Mouse (Mus musculus): ENCODE measurements around the gene Slc26a1. TPM values are rescaled to one million over a fixed set of nuclear protein-coding genes. Genes with fewer than 3 reads are reported as not detected.

Slc26a1 gene
- polyA plus RNA-seq, 1 experiment from 2014 or later, result 0.42 TPM

DNA sequence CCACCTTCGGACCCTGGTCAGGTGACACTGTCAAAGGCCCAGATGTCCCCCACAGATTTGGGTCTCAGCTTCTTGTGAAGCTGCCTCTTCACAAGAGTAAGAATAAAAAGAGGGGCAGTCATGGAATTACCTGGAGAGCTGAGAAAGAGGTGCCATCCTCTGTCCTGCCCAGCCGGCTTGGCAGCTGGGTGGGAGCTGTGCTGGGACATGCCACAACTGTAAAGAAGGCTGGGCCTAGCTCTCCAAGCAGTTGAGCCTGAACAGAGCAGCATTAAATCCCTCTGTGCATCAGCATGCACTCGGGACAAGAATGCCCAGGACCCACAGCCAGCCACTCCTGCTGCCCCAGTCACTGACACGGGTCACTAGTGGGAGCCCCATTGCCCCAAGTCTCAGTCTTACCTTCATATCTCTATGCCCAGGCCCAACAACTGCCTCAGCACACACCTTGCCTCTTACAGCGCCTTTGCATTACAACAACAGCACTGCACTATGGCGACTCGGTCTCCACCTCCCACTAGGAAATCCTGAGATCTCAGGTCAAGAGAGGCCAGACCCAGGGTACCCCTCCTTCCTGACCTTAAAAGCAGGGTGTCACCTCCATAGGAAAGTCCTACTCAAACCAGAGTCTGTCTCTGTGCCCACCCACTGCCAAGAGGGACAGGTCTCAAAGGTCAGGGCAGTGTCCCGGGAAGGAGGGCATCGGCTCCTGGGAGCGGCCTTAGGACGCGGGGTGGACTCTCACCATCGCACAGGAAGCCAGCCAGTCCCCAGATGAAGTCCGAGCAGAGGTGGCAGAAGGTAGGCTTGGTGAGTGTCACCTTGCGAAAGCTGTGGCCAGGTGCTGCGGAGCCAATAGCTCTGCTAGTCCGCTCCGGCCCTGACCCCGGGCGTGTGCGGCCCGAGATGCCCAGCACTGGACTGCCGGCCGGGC is 15.4 kb downstream of the Slc26a1 start, which contains the start of gene Idua:
Gene Idua (plus strand): TSS at position 634 of the 934 bp plus-strand sequence.
- no peak for TF ChIP-seq CTCF (IDR thresholded peaks at IDR 0.05)
- ChIA-PET CTCF (interaction anchor here (0.9 to 3.2 kb wide), 6 partner anchors 8 to 67 kb away, joined by 3 to 14 read pairs (median 4); partner anchors contain the start of genes Dgkq and Fgfrl1), POLR2A (interaction anchor here (0.8 to 1.0 kb wide), 2 partner anchors 37 to 50 kb away, joined by 3 to 6 read pairs; no protein-coding TSS in a partner anchor)
- in situ Hi-C loops (cut with MboI; ENCODE audit: low pct_unique_long_range_greater_than_20kb), result loop anchor here (25.0 kb wide), 1 partner anchor 748 kb away; the partner anchor contains the start of gene Rpl5
- DNase-seq (ENCODE audit: low read depth, low spot score) (no peak), ATAC-seq (peak; percentile 49)
- no peaks in the 10 kb centered on the region for H3K27me3 ChIP-seq

DNA sequence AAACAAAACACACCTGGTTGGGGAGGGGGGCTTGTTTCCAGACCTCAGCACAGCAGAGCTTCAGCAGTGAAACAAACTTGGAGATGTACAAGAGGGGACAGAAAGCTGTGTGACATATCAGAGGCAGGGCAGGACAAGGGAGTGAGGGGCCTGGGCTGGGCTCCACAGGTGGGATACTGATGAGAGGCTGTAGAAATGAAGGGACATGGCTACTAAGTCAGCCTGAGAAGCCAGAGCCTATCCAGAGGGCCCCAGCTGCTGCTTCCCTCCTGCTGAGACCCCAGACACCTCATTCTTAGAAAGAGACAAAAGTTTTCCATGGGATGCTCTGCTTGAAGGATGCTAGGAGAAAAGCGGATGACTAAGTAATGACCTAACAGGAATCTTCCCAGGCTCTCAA is 16.8 kb downstream of the Slc26a1 start:
- ATAC-seq (no peak), DNase-seq (ENCODE audit: low read depth, low spot score) (no peak)
- H3K27me3 ChIP-seq, result no peaks in the 10 kb centered on the region
- ChIA-PET CTCF (interaction anchor here (1.4 to 2.2 kb wide), 2 partner anchors 10 to 11 kb away, joined by 5 to 13 read pairs; partner anchors contain the start of gene Dgkq), POLR2A (no interaction called here)
- no peak for TF ChIP-seq CTCF (IDR thresholded peaks at IDR 0.05)
- in situ Hi-C loops (cut with MboI; ENCODE audit: low pct_unique_long_range_greater_than_20kb), result loop anchor here (25.0 kb wide), 1 partner anchor 746 kb away; the partner anchor contains the start of gene Rpl5

DNA sequence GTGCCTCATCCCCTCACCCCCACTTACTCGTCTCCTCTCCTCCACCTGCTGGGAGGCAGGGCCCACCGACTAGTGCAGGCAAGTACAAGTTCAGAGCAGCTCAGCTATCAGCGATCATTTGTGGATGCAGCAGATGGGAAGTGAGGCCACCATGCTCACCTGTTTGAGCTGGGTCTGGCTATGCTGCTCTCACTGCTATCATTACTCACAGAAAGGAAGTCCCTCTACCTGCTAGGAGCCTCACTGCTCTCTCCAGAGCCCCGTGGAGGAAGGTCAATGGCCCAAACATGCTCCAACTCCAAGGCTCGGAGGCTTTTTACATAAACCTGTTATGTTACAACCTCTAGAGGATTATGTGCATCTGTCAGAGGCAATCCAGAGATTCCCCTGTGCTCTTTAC is 18.0 kb downstream of the Slc26a1 start:
- ChIA-PET CTCF (interaction anchor here (1.4 kb wide), 1 partner anchor 10 kb away, joined by 5 read pairs; no protein-coding TSS in a partner anchor), POLR2A (no interaction called here)
- DNase-seq (ENCODE audit: low read depth, low spot score) (no peak), ATAC-seq (no peak)
- no peak for TF ChIP-seq CTCF (IDR thresholded peaks at IDR 0.05)
- in situ Hi-C loops (cut with MboI; ENCODE audit: low pct_unique_long_range_greater_than_20kb), result loop anchor here (25.0 kb wide), 1 partner anchor 745 kb away; the partner anchor contains the start of gene Rpl5
- no peaks in the 10 kb centered on the region for H3K27me3 ChIP-seq

DNA sequence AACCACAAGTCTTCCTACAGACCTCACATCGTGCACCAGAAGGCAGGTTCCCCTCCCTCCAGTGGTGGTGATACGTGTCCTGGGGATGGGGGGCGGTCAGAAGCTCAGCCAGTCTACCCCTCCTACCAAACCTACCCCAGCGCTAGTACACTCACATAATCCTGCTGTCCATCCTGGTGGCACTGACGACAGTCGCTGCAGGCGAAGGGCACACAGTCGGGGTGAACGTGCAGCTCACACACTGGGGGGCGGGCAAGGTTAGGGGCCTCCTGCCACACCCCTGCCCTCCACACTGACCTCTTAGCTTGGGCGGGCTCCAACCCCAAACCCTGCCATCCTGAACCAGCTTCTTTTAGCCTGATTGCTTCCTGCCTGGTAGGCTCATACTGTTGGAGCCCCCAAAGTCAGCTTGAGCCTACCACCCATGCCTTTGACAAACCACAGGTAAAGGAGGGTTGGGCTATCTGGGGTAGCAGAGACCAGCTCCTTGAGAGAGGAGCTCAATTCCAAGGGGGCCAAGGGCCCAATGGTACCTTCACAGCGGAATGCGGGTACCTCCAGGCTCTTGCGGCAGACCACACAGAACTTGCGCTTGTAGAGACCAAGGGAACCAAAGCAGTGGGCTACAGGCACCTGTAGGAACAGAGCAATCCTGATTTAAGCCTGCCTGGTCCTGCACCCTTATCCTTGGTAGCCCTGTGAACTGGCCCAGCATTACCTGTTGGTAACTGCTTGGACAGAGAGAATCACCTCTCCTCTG is 19.3 kb downstream of the Slc26a1 start:
- no peak for TF ChIP-seq CTCF (IDR thresholded peaks at IDR 0.05)
- no peak for ATAC-seq
- CTCF ChIA-PET, result interaction anchor here (1.1 to 1.3 kb wide), 3 partner anchors 9 to 221 kb away, joined by 3 to 4 read pairs (median 3); no protein-coding TSS in a partner anchor
- in situ Hi-C loops (cut with MboI; ENCODE audit: low pct_unique_long_range_greater_than_20kb), result loop anchor here (25.0 kb wide), 1 partner anchor 744 kb away; the partner anchor contains the start of gene Rpl5
- POLR2A ChIA-PET, result interaction anchor here (1.1 kb wide), 1 partner anchor 26 kb away, joined by 3 read pairs; the partner anchor contains the start of genes Gak and Tmem175
- no peak for DNase-seq (ENCODE audit: low read depth, low spot score)
- no peaks in the 10 kb centered on the region for H3K27me3 ChIP-seq

DNA sequence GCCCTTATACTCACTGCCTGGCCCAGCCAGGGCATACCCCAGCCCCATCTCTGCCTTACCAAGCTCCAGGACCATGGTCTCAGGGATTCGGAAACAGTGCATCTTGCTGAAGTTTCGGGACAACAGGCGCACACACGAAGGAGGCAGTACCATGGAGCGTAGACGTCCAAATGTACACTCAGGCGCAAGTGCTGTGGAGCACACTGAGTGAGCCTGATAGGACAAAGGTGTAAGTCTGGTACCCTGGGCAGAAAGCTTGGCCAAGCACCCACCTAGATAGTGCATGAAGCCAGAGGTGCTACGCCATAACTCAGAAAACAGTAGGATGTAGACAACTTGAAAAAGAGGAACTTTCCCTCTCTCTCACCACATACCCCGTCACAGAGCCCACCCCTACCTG is 20.0 kb downstream of the Slc26a1 start:
- no peak for ATAC-seq
- no peaks in the 10 kb centered on the region for H3K27me3 ChIP-seq
- POLR2A ChIA-PET, result no interaction called here
- TF ChIP-seq CTCF (IDR thresholded peaks at IDR 0.05), result no peak
- no peak for DNase-seq (ENCODE audit: low read depth, low spot score)
- in situ Hi-C loops (cut with MboI; ENCODE audit: low pct_unique_long_range_greater_than_20kb), result loop anchor here (25.0 kb wide), 1 partner anchor 743 kb away; the partner anchor contains the start of gene Rpl5
- CTCF ChIA-PET, result interaction anchor here (1.2 kb wide), 1 partner anchor 9 kb away, joined by 4 read pairs; no protein-coding TSS in a partner anchor

DNA sequence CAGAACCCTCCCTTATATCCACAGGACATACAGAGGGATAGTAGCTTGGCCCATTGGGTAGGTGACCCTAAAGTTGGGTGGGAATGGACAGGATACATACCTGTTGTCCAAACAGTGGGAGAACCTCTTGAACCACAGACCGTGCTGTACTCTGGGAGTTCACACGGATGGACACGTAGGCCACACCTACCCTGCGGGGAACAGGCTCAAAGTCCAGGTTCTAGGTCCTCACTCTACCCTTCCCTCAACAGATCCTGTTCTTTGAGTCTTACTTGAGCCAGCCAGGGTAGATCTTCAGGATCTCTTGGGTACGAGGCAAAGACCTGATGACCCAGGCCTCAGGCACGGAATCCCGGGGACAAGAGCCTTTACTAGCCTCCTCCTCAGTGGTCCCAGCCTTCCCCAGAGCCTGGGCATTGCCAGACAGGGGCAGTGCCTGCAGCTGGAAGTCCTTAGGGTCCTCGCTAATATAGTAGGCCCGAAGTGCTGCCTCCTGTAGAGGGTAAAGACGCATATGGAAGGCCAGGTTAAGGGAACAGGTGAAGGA is 20.9 kb downstream of the Slc26a1 start:
- CTCF ChIA-PET, result no interaction called here
- TF ChIP-seq CTCF (IDR thresholded peaks at IDR 0.05), result no peak
- H3K27me3 ChIP-seq, result no peaks in the 10 kb centered on the region
- no peak for DNase-seq (ENCODE audit: low read depth, low spot score)
- POLR2A ChIA-PET, result no interaction called here
- ATAC-seq, result no peak
- in situ Hi-C loops (cut with MboI; ENCODE audit: low pct_unique_long_range_greater_than_20kb), result loop anchor here (5.0 to 25.0 kb wide), 2 partner anchors 227 to 742 kb away; partner anchors contain the start of gene Rpl5

DNA sequence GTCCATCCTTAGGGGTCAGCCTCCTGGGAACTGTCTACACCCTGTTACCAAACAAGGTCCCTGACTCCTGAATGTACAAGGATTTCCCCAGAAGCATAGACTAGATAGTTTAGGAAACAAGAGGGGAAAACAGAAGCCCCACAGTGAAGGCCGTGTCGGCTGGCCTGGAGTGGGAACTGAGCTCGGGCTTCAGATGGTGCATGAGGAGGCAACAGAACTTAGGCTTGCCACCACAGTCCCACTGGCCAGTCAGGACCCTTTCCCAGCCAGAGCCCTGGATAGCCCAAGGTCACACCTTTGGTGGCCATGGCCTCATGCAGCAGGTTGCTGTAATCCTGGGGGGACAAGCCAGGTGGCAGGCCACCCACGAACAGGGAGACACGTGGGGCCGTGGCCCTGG is 22.0 kb downstream of the Slc26a1 start:
- no peak for TF ChIP-seq CTCF (IDR thresholded peaks at IDR 0.05)
- CTCF ChIA-PET, result interaction anchor here (2.8 to 2.9 kb wide), 2 partner anchors 13 to 17 kb away, joined by 8 to 14 read pairs; partner anchors contain the start of gene Dgkq
- DNase-seq (ENCODE audit: low read depth, low spot score) (no peak), ATAC-seq (no peak)
- POLR2A ChIA-PET, result no interaction called here
- in situ Hi-C loops (cut with MboI; ENCODE audit: low pct_unique_long_range_greater_than_20kb), result loop anchor here (5.0 to 25.0 kb wide), 2 partner anchors 226 to 741 kb away; partner anchors contain the start of gene Rpl5
- no peaks in the 10 kb centered on the region for H3K27me3 ChIP-seq

DNA sequence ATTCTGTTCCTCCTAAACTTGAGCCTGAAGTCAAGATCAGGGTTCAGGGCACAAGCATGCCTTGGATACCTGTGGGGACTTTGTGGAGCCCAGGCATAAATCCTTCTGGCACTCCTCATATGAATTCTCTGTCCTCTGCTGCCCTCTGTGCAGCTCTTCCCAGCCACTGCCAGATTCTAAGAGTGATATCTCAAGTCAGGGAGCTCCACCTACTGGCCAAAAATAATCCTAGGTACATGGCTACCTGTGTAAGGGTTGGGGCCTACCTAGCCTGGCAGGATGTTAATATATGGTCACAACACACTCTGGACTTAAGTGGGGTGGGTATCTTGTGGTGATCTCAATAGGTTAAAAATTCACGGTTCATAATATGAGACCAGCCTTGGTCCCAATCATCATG is 23.5 kb downstream of the Slc26a1 start:
- POLR2A ChIA-PET, result interaction anchor here (1.2 kb wide), 1 partner anchor 13 kb away, joined by 3 read pairs; no protein-coding TSS in a partner anchor
- no peak for DNase-seq (ENCODE audit: low read depth, low spot score)

DNA sequence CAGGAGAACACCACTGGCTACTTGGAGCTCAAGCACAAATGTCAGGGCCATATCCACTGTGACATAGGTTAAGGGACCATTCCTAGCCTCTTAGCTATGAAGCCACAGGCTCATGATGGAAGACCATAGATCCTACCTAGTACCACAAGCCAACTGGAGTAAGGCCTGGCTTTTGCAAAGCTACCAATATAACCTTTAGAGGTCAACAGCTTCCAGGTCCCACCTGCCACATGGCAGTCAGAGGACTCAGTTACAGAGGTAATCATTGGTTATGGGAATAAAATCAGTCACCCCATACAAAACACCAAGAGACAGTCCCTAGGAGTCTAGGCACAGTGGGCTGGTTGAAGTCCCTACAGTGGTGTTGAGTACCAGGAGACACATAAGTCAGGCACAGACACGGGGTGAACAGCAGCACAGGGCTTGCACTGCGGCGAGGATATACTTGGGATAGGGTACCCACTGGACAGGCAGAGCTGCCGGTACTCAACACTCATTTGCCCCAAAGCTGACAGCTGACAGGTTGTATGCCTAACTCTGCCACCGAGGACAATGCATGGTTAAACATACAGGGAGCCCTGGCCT is 24.1 kb downstream of the Slc26a1 start:
- no peak for TF ChIP-seq CTCF (IDR thresholded peaks at IDR 0.05)
- DNase-seq (ENCODE audit: low read depth, low spot score) (no peak), ATAC-seq (no peak)
- in situ Hi-C loops (cut with MboI; ENCODE audit: low pct_unique_long_range_greater_than_20kb), result loop anchor here (5.0 to 25.0 kb wide), 2 partner anchors 224 to 739 kb away; partner anchors contain the start of gene Rpl5
- CTCF ChIA-PET, result interaction anchor here (0.6 to 2.9 kb wide), 22 partner anchors 9 to 618 kb away, joined by 3 to 14 read pairs (median 4); partner anchors contain the start of genes Atp5k, Dgkq and Idua
- POLR2A ChIA-PET, result interaction anchor here (1.2 kb wide), 2 partner anchors 11 to 13 kb away, joined by 3 to 4 read pairs; no protein-coding TSS in a partner anchor
- H3K27me3 ChIP-seq, result no peaks in the 10 kb centered on the region

More for the DNA sequence above, 23.5 kb downstream of the Slc26a1 start:
- no peak for TF ChIP-seq CTCF (IDR thresholded peaks at IDR 0.05)
- no peaks in the 10 kb centered on the region for H3K27me3 ChIP-seq
- CTCF ChIA-PET, result interaction anchor here (0.6 to 2.9 kb wide), 22 partner anchors 9 to 619 kb away, joined by 3 to 14 read pairs (median 4); partner anchors contain the start of genes Atp5k, Dgkq and Idua
- in situ Hi-C loops (cut with MboI; ENCODE audit: low pct_unique_long_range_greater_than_20kb), result loop anchor here (5.0 to 25.0 kb wide), 2 partner anchors 225 to 740 kb away; partner anchors contain the start of gene Rpl5
- ATAC-seq, result peak; percentile 80

Data from Patski (cell line).